Mouse (Mus musculus): ENCODE data around the gene Gpam.
A peak's percentile ranks its signal among the peaks of the same experiment; 100 is the strongest.

The Gpam gene

DNA sequence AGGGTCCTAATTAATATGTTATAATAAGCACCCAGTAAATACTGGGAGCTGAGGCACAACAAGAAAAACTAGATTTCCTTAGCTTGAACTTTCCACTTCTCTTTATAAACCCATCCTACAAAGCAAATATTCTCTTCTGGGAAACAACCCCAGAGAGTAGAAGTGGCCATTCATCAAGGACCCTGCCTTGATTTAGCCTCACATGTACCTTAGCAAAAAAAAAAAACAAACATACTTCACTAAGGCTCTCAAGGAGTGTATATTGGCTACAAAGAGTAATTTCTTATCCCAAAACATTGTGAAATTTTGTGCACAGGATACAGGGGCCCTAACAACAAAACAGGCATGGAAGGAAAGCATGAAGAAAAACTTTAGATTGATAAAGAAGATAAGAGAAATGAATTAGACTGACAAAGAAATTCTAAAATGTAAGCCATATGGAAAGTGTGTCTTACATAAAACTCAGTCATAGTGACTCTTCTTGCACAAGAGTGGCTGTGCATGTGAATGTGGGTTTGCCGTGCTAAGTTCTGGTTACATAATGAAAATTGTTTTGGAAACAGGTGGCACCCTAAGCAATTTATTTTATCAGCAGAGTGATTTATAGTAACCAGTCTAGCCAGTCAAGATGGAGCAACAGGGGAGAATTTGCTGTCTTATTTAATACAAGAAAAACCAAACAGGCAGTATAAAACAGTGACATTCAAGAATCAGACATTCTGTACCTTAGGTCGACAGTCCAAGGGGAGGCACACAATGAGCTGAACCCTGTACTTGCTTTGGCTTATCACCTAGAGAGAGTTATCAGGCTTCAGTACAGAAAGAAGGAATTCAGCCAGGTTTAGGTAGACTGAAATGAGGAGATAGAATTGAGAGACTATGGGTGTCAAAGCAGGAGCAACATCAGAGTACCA, 26.6 kb downstream of the Gpam start:
- no peak for DNase-seq

DNA sequence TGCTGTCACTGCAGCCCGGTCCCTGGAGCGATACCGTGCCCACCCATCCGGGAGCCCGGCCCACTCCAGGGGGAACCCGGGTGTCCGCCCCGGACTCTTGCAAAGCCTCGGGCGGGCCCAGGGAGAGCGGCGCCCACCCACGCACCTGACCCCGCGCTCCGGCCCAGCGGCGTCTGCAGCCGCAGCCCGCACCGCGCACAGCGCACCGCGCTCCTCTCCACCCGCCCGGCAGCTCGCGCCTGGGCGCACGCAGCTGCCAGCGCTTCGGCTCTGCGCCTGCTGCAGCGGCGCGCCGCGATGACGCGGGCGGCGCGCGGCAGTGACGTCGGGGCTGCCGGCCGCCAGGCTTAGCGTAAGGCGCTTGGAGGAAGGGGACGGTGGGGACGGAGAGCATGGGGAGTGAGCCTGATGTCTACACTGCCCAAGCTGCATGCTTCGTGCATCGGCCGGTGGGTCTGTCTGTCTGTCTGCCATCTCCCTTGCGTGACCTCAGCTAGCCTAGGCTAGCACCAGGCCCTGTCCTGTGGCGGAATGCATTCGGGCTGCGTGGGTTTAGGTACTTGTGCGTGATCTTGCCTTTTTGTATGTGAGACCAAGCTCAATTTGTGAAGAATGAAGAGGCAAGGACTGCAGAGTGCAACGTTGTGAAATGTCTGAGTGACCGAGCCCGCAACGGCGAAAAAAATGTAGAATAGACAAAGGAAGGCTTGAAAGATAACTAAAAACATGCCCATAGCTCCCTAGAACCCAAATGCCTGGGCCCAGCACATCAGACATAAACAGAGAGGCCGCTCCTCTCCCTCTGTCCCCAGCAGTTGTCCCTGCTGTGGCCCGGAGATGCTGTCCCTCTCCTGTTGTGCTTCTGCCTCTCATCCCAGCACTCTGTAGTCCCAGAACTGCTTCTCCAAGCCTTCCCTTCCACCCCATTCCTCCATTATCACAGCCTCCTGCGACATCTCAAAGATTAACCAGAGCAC, 27.6 kb downstream of the Gpam start:
- DNase-seq: peak; percentile 93

DNA sequence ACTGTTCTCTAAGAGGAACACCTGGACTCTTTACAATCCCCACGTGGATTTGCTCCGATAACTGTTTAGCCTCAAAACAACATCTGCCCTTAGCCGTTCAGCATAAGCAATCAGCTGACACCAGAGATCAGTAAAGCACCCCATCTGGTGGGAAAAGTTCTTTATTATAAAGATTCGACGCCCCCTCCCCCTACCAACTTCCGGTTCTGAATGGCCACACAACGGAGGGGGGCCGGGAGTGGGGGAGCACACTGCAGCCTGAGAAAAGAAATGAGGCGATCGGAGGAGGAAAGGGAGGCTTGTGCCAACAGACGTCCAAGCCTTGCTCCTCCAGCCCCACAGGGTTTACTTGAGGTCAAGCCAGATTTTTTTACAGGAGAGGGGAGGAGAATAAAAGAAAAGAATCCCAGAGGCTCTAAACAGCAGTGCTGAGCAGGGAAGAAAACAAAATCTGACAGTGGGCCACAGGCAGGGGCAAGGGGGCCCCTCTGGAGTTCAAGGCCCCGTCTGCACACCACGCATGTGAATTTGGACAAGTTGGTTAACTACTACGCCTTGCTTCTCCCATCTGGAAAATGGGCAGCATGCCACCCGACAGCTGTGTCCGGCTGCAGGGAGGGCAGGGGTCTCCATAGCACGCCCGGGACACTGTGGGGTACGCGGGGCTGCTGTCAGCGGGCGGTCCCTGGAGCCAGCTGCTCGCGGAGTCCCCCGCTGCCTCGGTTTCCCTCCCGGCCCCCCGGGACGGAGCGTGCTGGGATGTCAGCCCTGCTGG, 28.4 kb downstream of the Gpam start:
- peak; percentile 88 for DNase-seq

DNA sequence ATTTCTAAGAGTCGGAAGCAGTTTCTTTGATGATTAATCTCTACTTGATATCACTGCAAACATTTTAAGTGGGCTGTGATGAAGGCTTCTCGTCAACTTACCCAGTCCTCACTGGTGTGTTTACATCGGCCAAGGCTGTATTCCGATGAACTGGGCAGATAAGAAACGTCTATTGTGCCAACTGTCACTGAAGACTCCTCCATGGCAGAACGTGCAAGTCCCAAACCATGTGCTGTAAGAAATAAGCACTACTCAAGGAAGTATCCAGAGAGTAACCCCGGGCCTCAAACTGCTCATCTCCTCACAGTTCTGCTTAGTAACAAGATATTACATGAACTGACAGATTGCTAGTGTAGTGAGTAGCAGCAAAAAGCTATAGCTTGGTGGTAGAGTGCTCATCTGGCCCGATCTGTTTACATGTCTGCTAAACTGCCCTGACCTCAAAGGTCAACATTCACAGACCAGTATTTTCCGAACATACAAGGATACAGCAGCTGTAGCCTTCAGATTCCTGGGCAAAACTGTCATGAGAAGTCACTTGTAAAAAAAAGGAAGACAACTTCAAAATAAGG, 29.6 kb downstream of the Gpam start:
- DNase-seq: no peak

DNA sequence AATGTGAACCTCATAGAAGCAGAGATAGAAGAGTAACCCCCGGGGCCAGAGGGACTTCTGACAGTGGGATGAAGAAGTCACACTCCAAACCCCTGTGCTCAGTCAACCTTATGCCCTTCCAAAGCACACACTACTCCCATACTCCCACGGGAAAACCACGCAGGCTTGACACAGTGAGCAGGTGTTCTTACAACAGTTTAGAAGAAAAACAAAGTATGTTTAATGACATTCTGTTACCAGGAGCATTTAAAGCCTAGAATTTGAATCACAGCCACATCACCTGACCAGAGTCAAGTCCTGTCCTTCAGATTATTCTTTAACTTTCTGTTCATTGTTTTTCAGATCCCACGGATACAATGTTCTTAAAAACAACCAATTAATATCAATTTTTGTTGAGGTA, 30.4 kb downstream of the Gpam start:
- DNase-seq: peak; percentile 26

DNA sequence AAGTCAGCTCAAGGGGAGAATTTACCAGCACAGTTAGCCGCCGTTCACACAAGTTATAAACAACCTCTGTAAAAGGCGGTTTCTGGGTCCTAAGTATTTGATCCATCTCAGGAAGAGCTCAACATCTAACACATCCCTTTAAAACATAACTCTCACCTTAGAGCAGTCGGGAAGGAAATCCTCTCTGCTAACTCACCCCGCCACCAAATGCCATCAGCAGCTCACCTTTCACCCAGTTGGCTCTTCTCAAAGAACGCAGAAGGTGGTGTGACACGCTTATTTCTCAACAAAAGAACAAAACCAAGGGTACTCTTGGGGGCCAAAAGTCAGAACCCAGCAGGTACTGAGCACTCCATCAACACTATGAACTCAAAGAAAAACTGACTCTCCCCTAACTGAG, 31.5 kb downstream of the Gpam start:
- no peak for DNase-seq

DNA sequence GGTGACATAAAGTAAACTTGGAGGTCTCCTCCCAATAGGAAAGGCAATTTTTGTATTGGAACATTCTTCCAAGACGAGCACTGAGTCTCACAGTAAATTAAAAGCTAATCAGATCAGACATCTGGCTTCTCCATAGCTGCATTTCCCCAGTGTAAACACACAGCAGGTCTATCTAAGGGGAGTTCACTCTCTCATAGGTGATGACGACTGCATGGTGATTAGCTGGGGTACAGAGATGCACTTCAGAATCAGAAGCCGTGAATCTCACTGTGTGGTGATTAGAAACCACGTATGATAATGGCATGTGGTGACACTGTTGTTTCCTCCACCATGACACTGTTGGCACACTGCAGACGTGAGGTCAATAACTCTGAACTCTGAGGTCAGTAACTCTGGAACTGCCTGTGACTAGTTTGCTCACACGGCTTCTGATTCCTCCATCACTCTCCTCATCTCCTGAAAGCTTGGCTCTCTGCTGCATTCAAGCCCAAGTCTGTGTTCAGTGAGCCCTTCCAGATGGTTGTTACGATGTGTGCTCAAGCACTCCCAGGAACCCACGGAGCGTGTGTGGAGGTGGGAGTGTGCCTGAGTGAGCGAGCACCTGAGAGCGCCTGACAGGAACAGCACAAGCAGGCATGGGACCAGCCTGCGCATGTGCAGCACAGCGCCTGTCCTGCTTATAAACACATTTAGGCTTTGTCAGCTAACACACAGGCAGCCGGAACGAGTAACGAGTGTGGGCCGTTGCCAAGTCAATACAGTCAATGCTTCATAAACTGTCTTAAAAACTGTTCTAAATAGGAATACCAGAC, 35.2 kb downstream of the Gpam start:
- DNase-seq: peak; percentile 50

DNA sequence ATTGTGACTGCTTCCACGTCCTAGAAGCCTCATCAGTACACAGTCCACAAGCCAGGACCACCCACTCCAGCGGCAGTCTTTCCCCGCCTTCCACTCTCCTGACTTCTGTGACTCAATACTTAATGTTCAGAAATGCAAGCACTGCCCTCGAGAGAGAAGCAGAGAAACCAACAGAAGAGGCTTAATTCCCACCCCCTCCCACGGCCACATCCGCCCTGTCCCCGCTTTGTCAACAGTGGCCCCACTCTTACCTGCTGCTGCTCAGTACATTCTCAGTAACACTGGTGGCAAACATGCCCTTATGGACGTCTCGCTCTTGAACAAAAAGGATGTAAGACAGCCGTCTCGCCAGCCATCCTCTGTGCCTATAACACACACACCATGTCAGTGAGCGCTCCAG, 36.2 kb downstream of the Gpam start:
- no peak for DNase-seq

DNA sequence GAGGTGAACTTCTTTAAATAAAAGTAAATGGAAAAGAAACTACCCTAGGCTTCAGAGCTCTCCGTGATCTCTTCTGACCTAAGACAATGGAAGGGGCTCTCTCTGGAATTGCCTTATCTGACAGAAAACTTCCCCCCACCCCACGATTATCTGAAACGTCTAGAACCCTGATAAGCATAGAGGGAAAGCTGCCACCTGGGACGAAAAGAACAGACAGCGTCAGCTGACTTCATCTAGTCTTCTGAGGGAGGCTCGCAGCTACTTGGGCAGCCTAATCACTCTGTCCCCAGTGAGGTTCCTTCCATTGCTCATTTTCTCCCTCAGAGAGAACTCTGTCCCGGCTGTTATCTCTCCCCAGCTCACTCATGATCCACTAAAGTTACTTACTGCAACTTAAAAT, 36.9 kb downstream of the Gpam start:
- no peak for DNase-seq

DNA sequence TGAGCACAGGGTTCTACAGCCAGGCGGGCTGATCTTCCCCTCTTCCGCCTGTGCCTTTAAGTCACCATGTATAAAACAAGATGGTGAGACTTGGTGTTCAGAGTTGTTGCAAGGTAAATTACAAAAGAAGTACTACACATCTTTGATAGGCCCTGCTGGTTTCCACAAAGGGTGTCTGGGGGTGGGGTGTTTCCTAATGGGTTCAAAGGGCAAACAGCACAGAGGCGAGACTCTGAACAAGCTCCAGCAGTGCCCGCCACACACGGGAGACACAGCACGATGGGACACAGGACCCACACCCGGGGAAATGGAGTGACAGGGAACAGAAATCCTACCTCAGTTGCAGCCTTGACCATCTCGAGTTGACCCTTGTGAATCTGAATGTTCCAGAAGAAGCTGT, 39.3 kb downstream of the Gpam start:
- no peak for DNase-seq

DNA sequence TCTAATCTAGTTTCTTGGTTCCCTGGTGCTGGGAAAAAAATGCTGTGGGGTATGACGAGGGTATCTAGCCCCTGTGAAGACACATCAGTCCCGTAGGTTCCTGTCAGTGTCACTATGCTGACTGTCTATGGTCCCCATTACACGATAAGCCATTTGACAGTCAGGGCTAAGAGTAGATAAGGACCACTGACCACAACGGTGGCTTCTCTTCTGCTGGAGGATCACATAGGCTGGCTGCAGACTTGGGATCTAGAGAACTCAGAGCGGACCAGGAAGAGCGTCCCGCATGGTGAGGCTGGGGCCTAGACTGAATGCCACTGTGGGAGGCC, 41.2 kb downstream of the Gpam start:
- DNase-seq: no peak

DNA sequence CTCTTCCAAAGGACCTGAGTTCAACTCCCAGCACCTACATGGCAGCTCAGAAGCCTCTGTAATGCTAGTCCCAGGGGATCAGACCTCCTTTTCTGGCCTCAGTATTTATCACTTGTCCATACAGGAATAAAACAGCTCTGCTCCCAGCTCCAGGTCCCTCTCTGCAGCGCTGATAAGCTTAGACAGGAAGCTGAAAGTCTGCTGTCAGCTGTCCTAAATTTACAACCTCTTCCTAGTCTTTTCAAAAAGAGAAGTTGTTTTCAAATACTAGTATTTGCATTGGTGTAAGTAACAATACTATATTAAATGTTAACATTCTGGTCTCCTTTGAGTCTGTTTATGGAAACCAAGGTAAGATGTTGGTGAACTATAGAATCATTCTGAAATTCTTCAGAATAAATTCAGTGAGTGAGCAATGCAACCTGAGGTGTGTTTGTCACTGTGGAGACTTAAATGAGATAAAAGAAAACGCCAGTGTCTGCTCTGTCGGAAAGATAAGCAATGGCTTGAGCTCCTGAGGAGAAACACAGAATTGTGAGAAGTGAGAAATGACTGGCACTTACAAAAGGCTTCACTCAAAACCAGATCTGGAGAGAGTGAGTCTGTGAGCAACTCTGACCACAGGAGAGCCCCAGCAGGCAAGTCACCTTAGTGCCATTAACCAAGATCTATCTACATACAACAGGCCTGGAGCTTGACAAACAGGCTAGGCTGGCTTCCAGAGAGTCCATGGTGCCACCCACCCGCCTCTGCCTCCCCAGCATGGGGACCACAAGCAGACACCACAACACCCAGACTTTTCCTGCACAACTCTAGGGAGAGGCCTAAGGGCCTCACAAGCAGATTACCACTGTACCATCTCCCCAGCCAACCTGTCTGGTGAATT, 41.8 kb downstream of the Gpam start:
- DNase-seq: no peak

DNA sequence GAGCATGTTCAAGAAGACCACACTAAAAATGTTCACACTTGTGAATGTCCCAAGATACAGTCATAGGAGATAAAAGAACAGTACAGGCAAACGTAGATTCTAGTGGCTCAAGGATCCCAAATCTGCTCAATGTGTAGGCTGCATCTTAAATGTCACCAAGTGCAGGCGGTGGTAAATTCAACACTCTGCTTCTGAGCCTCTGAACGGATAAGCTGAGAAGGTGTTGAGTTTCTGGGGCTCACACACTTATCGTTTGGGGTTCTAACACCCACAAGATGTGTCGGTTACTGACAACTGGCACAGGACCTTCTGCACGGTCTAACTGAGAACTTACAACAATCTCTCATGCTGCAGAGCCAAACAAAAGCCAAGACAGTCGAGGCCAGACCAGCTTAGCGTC, 50.2 kb downstream of the Gpam start:
- DNase-seq: no peak

DNA sequence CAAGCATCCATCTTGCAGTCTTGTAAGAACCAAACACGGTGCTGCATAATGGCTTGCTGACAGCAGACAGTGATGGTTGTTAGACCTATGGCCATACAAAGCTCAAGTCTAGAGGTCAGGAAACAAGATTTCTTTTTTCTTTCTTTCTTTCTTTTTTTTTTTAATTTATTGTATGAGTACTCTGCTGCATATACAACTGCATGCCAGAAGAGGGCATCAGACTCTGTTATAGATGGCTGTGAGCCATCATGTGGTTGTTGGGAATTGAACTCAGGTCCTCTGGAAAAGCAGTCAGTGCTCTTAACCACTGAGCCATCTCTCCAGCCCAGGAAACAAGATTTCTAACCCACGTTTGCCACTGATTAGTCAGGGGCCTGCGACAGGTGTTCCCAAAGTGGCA, 54.0 kb downstream of the Gpam start:
- DNase-seq: no peak

DNA sequence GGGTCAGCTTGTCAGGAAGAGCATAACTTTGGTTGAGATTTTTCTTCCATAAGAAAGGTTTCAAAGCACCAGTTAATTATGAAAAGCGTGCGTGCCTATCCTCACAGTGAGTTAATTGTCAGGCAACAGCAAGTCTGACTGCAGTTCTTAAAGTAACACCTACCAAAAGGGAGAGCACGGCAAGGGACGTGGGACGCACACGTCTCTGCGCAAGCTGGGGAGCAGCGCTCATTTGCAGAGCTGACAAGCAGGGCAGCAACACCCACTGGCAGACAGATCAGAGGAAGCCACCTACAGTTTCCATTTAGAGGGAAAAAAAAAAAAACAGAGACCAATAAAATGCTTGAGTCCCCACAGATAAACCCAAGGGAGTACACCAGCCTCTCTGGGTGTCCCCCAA, 58.0 kb downstream of the Gpam start:
- DNase-seq: no peak

DNA sequence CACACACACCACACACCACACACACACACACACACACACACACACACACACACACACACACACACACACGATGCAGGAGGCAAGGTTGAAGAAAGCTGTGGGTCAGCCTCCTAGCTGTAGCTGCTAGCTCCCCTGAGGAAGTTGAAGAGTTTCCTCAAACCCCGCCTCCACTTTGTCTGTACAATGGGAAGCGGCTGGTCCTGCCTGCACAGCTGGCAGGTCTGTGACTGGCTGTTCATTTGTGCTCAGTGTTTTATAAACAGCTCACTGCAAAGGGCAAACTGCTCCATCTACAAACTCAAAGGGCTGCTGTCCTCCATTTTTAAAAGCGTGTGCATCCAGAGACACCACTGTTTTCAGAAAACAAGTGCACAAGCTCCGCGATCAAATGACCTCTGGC, 63.8 kb downstream of the Gpam start:
- peak; percentile 58 for DNase-seq

DNA sequence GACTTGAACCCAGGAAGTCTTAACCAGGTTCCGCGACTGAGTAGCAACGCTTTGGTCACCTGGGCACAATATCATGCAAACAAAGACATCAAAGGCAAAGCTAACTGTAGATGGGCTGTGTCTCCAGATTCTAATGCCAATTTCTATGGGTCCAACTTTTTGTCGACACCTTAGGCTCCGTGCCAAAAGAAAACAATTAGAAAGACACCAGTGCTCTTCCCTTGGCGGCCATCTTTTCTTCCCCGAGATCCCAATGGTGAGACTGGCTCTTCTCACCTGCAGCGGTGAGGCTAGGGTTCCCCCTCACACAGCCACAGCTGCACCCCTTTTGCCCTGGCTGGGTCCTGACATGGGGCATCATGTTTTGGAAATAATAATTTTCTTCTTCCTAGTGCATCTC, 64.5 kb downstream of the Gpam start:
- DNase-seq: no peak

DNA sequence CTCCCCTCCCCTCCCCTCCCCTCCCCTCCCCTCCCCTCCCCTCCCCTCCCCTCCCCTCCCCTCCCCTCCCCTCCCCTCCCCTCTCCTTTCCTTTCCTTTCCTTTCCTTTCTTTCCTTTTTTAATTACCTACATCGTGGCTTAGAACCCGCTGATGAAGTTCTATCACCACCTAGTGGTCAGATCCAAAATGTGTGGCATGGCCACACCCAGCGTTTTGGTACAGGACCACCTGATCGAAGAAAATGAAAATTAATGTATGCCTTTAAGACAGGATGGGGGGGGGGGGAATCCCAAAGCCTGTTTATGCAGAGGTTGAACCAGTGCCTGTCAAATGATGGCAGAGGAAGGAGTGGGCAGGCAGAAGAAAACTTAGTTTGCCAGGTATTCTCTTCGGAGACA, 65.1 kb downstream of the Gpam start:
- peak; percentile 67 for DNase-seq

DNA sequence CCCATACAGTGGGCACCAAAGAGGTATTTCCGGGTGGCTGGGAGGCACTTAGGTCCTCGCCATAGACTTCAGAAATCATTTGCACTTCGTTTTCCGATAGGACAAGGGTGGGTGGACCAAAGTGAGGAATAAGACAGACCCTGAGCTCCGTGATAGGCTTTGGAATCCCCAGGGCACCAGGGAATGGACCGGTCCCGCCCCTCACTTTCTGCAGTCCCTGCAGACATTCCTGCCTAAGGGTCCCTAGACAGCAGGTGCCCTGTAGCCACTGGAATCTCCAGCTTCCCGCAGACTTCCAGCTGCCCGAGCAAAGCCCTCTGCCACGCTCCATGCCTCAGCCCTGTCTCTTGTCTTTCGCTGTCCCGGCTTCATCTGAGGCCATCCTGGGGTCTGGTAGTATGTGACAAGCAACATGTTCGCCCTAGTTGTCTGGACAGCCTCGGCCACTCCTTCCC, 65.6 kb downstream of the Gpam start:
- DNase-seq: no peak

DNA sequence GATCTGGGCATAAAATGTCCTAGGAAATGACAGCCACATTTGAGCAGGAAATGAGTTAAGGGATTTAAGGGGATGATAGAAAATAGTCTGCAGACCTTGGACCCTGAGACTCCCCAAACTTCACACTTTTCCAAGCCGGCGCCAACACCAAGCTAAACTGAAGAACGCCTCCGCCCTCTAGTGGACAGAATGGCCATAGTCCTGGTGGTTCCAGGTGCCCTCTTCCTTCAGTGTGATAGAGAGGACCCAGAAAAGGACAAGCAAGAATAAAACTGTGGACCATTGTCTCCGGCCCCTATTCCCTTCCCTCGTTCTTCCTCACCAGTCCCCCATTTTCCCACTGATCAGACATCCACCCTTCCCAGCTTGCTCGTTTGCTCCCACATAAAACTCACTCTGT, 66.1 kb downstream of the Gpam start:
- peak; percentile 87 for DNase-seq

DNA sequence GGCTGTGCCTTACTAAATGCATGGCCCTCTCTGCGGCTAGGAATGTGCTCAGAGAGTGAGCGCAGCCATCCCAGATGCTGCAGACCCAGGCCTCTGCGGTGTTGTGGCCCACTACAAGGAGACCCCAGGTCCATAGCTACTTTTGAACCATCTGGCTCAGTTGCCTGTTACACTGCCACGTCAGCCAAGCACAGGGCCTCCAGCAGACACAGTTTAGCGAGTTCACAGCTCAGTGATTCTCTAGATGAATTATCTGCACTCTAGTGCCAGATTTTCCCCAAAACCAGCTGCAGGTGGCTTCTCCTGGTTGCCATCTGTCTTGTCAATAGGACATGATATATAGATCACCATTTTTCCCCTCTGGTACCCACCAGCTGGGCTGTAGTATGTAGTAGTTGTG, 69.6 kb downstream of the Gpam start:
- DNase-seq: no peak

Data from kidney, postnatal 10 days (tissue).